Mouse (Mus musculus) lung, postnatal 0 days (tissue): Measurements from ENCODE around the gene Bsg. TPM values are rescaled to one million over a fixed set of nuclear protein-coding genes. Genes with fewer than 3 reads are reported as not detected.
A peak's percentile ranks its signal among the peaks of the same experiment; 100 is the strongest.

Experiments
- ATAC-seq: fragments of 200-750 bp; cut with Nextera tagmentation; 2 replicates; pipeline ENCODE4 v1.8.0; 2017; ENCODE audit warnings: moderate library complexity
- DNase-seq: peaks from one replicate; pipeline ENCODE4 v3.0.0-alpha.2; 2016; ENCODE audit warnings: low spot score
- H3K27ac ChIP-seq: fragments of 300-500 bp; sonication (generic); 2 replicates; pipeline ENCODE4 v1.5.1; 2014; ENCODE audit warnings: antibody characterized with exemption, mild to moderate bottlenecking, low read length, mixed read lengths
- H3K27me3 ChIP-seq: fragments of 300-500 bp; sonication (generic); replicated peaks from 2 replicates; pipeline ENCODE4 v1.6.1; 2014; ENCODE audit warnings: low read length, mixed read lengths; ENCODE audit not compliant: insufficient read depth
- H3K36me3 ChIP-seq: fragments of 300-500 bp; sonication (generic); 2 replicates; pipeline ENCODE4 v1.6.1; 2014; ENCODE audit warnings: low read length, mixed read lengths; ENCODE audit not compliant: insufficient read depth
- H3K4me1 ChIP-seq: fragments of 300-500 bp; sonication (generic); 2 replicates; pipeline ENCODE4 v1.6.1; 2014; ENCODE audit warnings: antibody characterized with exemption, low read depth, low read length, mixed read lengths; ENCODE audit not compliant: insufficient read depth
- H3K4me2 ChIP-seq: fragments of 300-500 bp; sonication (generic); replicated peaks from 2 replicates; pipeline ENCODE4 v1.6.1; 2014; ENCODE audit warnings: low read depth, mild to moderate bottlenecking, low read length, moderate library complexity, mixed read lengths
- H3K4me3 ChIP-seq: fragments of 300-500 bp; sonication (generic); 2 replicates; pipeline ENCODE4 v1.5.1; 2014; ENCODE audit warnings: low read depth, low read length
- H3K9ac ChIP-seq: fragments of 300-500 bp; sonication (generic); replicated peaks from 2 replicates; pipeline ENCODE4 v1.6.1; 2014; ENCODE audit warnings: low read depth, mild to moderate bottlenecking
- H3K9me3 ChIP-seq: fragments of 300-500 bp; sonication (generic); 2 replicates; pipeline ENCODE4 v1.6.1; 2016; ENCODE audit warnings: low read length, mixed read lengths
- CTCF ChIP-seq: IDR thresholded peaks from 2 replicates; pipeline ENCODE4 v1.5.1; 2016; ENCODE audit warnings: antibody characterized with exemption, mild to moderate bottlenecking
- EP300 ChIP-seq: IDR thresholded peaks from 2 replicates; pipeline ENCODE4 v1.6.1; 2016; ENCODE audit warnings: antibody characterized with exemption, mild to moderate bottlenecking, control low read depth
- WGBS: fragments of 180-500 bp; shearing (Covaris S2); extraction: QIAGEN DNeasy Blood & Tissue Kit; methylation state at CpG from one replicate; pipeline ENCODE4 v1.1.7; 2014; 5-methylcytosine and 5-hydroxymethylcytosine counted together
- polyA plus RNA-seq: library from polyadenylated mRNA; unstranded; fragments of >200 nt; fragmentation: Nextera tagmentation; extraction: Ambion mirVana; gene quantifications from 2 replicates; pipeline ENCODE4 v1.2.1, GENCODE M21; 2015

The Bsg gene
- polyA plus RNA-seq, 1 experiment from 2014 or later, result 1,299 TPM

DNA sequence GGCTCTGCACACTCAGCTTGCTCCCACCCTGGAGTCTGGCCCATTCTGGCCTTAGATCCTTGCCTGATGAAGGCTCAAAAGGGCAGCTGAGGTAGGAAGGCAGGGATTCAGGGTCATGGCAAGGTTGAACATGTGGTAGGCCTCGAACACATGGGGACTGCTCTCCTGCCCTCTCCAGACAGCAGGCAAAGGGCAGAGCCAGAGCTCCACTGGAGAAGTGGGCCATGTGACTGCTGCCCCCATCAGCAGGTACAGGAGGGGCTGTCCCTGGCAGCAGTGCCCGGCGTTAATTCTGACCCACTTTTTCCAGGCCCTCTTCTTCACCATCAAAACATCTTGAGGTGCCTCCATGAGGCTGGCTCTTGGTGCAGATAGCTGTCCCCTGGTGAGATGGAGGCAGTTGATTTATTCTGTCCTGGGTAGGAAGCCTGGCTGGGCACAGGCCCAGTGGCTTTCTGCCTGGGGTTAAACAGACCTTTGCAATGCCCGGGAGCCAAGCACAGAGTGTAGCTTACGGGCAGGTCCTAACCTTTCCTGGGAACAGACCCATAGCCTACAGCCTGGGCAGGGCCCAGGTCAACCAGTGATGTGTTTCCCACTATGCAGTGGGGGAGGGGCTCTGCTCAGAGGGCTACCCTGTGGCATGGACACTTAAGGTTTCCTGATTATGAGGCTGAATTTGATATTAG lies 2.3 kb downstream of the Bsg start:
- Histone ChIP-seq H3K9ac (peak overlapping the region; percentile 80; the same call in 1 of the 2 replicates), H3K9me3 (no peaks in the 10 kb centered on the region), H3K4me1 (peaks cover 23% of the 10 kb centered on the region), H3K27ac (peak overlapping the region; percentile 11), H3K36me3 (peaks cover 16% of the 10 kb centered on the region), H3K4me2 (peak overlapping the region; percentile 58), H3K4me3 (peak overlapping the region; percentile 65), H3K27me3 (no peaks in the 10 kb centered on the region)
- DNase-seq, result no peak
- TF ChIP-seq CTCF (no peak), EP300 (no peak)
- ATAC-seq, result no peak
- 55% methylated on average over 5 of the region's 5 CpGs for WGBS

DNA sequence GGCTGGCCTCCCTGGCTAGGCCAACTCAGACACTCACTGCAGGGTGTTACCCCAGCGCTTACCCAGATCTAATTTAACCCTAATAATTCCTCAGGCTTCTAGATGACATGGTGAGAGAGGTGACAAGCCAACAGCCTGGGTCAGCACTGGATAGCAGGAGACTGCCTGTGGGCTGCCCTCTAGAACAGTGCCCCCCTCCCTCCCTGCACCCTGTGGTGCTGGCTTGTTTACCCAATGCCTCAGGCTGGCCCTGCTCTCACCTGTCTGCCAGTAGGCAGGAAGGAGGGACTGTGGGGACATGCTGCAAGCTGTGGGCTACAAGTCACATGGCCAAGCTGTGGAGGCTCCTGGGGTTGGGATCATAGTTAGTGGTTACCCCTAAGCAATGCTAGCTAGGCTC lies 2.9 kb downstream of the Bsg start:
- 31% methylated on average over 1 of the region's 1 CpGs for WGBS

DNA sequence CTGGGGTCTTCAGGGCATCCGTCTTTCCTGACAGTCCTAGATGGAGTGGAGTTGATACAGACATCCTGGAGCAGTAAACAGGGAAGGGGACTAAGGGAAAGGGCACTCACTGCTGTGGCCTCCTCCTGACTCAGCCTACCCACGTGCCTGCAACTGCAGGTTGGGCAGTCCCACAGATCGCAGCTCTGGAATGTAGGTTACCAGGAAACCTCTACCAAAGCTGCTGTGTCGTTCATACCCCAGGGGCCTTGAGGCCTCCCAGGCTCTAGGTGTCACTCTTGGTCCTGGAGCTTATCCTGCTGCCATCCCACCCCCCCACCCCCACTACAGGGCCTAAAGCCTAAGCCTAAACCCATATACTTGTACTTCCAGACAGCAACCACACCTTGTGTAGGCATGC lies 3.5 kb downstream of the Bsg start:
- H3K27me3 ChIP-seq, result no peaks in the 10 kb centered on the region

More for the DNA sequence above, 2.9 kb downstream of the Bsg start:
- Histone ChIP-seq H3K27ac (peak overlapping the region; percentile 11; the same call in 1 of the 2 replicates), H3K4me1 (peaks cover 18% of the 10 kb centered on the region), H3K27me3 (no peaks in the 10 kb centered on the region), H3K36me3 (peaks cover 18% of the 10 kb centered on the region), H3K9me3 (no peaks in the 10 kb centered on the region), H3K4me3 (no peak overlapping the region), H3K4me2 (peak overlapping the region; percentile 58; the same call in 1 of the 2 replicates), H3K9ac (no peak overlapping the region)
- TF ChIP-seq CTCF (no peak), EP300 (no peak)
- ATAC-seq, result no peak
- DNase-seq, result peak; percentile 49

DNA sequence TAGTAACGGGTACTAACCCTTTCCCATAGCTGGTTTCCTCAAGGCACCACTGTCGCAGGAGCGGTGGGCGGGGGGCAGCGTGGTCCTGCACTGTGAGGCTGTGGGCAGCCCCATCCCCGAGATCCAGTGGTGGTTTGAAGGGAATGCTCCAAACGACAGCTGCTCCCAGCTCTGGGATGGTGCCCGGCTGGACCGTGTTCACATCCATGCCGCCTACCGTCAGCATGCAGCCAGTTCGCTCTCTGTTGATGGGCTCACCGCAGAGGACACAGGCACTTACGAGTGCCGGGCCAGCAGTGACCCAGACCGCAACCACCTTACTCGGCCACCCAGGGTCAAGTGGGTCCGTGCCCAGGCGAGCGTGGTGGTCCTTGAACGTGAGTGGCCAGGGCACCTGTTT lies 4.4 kb downstream of the Bsg start:
- WGBS, result 71% methylated on average over 21 of the region's 21 CpGs
- Histone ChIP-seq H3K4me2 (peak overlapping the region; percentile 17; the same call in 1 of the 2 replicates), H3K4me3 (no peak overlapping the region), H3K36me3 (peaks cover 18% of the 10 kb centered on the region), H3K4me1 (peaks cover 18% of the 10 kb centered on the region), H3K27me3 (no peaks in the 10 kb centered on the region), H3K9ac (no peak overlapping the region), H3K9me3 (no peaks in the 10 kb centered on the region), H3K27ac (peak overlapping the region; percentile 38; the same call in 1 of the 2 replicates)
- DNase-seq, result no peak
- no peak for ATAC-seq
- TF ChIP-seq EP300 (no peak), CTCF (no peak)

More for the DNA sequence above, 3.5 kb downstream of the Bsg start:
- TF ChIP-seq EP300 (no peak), CTCF (no peak)
- Histone ChIP-seq H3K9me3 (no peaks in the 10 kb centered on the region), H3K4me1 (peaks cover 18% of the 10 kb centered on the region), H3K27ac (peak overlapping the region; percentile 11; the same call in 1 of the 2 replicates), H3K36me3 (peaks cover 18% of the 10 kb centered on the region), H3K9ac (no peak overlapping the region), H3K4me3 (no peak overlapping the region), H3K4me2 (no peak overlapping the region)
- WGBS, result 43% methylated on average over 4 of the region's 4 CpGs
- peak; percentile 39 for DNase-seq
- no peak for ATAC-seq

DNA sequence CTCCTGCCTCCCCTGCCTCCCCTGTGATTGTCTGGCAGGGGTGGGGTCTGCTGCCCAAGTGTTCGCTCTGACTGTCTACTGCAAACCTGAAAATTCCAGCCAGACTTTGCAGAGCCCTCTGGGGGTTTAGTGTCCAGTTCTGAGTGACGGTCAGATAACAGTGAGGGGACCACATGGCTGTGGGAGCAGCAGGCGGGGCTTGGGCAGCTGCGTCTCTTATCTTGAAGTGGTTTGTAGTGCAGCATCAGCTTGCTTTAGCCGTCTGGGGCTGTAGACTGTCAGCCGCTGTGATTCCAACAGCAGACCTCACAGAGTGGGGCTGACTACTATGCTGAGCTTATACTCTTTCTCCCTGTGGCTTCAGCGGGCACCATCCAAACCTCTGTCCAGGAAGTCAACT lies 5.0 kb downstream of the Bsg start:
- DNase-seq (no peak), ATAC-seq (no peak)
- no peaks in the 10 kb centered on the region for H3K9me3 ChIP-seq
- WGBS, result 47% methylated on average over 7 of the region's 7 CpGs
- peak overlapping the region; percentile 17; the same call in 1 of the 2 replicates for H3K4me2 ChIP-seq
- H3K27ac ChIP-seq, result no peak overlapping the region
- H3K4me1 ChIP-seq, result peaks cover 18% of the 10 kb centered on the region
- H3K4me3 ChIP-seq, result no peak overlapping the region
- TF ChIP-seq CTCF, result no peak
- TF ChIP-seq EP300, result no peak
- H3K9ac ChIP-seq, result no peak overlapping the region
- peaks cover 18% of the 10 kb centered on the region for H3K36me3 ChIP-seq
- no peaks in the 10 kb centered on the region for H3K27me3 ChIP-seq

DNA sequence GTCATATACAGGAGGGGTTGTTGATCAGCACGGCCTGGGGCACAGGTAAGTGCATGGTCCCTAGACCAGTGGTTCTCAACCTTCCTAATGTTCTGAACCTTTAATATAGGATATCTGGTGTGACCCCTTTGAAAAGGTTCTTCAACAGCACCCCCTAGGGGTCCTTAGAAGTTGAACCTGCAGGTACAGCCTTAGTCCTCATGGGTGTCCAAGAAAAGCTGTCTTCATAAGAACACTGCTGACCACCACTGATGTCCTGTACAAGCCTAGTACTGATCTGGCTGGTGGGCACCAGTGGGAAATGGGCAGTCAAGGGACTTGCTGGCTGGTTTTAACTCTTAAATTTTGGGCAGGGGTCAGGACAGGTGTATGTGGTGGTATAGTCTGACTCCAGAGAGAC lies 7.7 kb downstream of the Bsg start:
- peak; percentile 48 for DNase-seq
- TF ChIP-seq EP300 (no peak), CTCF (peak; percentile 55)
- no peaks in the 10 kb centered on the region for H3K9me3 ChIP-seq
- no peak overlapping the region for H3K9ac ChIP-seq
- peaks cover 10% of the 10 kb centered on the region; the same call in 1 of the 2 replicates for H3K4me1 ChIP-seq
- ATAC-seq, result 0 out of 2 replicates have a peak, but pooled peaks have one; percentile 11
- no peak overlapping the region; the same call in 1 of the 2 replicates for H3K27ac ChIP-seq
- H3K4me2 ChIP-seq, result no peak overlapping the region
- H3K4me3 ChIP-seq, result no peak overlapping the region
- peaks cover 18% of the 10 kb centered on the region for H3K27me3 ChIP-seq
- peaks cover 18% of the 10 kb centered on the region for H3K36me3 ChIP-seq
- 79% methylated on average over 1 of the region's 1 CpGs for WGBS
